Mouse (Mus musculus) CH12.LX (cell line): ENCODE measurements at regions not wholly inside any gene's neighbourhood (a gene's known extent, or its start where the extent isn't known, plus 50 kb on each side); places are given as distances from the start of the nearest gene placed in this dataset.

ENCODE experiments used
- CTCF ChIP-seq, 2 experiments: IDR thresholded peaks in 1 of 2; conservative IDR thresholded peaks in 1 of 2; 2 replicates each; pipeline ENCODE4 v1.5.1; 2011 to 2012; ENCODE audit warnings: low read depth in 2 of 2, low read length in 2 of 2, improper control_type of control experiment in 1 of 2, inconsistent platforms in 1 of 2, mild to moderate bottlenecking in 1 of 2, moderate library complexity in 1 of 2
- EP300 ChIP-seq: IDR thresholded peaks from 2 replicates; pipeline ENCODE4 v1.6.1; 2011; ENCODE audit warnings: low read length, improper control_type of control experiment
- MAX ChIP-seq: IDR thresholded peaks from 2 replicates; pipeline ENCODE4 v1.6.1; 2011; ENCODE audit warnings: low read length, improper control_type of control experiment
- POLR2A ChIP-seq: IDR thresholded peaks from 2 replicates; pipeline ENCODE4 v1.6.1; 2011; ENCODE audit warnings: low read depth, mild to moderate bottlenecking, improper control_type of control experiment, low read length
- SIN3A ChIP-seq: IDR thresholded peaks from 2 replicates; pipeline ENCODE4 v1.6.1; 2012; ENCODE audit warnings: low read length, improper control_type of control experiment, inconsistent platforms
- TBP ChIP-seq: conservative IDR thresholded peaks from 2 replicates; pipeline ENCODE4 v1.6.1; 2011; ENCODE audit warnings: low read depth, low read length, improper control_type of control experiment

DNA sequence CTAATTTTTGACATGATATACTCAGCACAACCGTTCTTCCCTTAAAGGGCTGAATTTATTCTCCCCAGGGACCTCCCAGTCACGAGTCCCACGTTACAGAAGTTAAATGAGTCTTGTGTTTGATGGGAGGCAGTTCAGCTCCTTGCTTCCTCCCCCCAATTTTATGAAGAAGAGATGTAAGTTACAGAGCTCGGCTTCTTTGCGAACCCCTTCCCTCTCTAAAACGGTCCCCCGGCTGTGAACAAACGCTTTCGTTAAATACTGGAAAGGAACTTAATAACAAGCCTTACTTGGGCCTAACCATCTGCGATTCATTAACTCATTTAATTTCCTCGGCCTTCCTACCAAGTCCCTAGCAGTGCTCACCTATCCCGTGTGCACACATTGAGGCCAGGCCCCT is 84.9 kb upstream of the A530016L24Rik start:
- TF ChIP-seq MAX, result no peak
- TF ChIP-seq TBP, result no peak
- no peak for TF ChIP-seq EP300
- no peak for TF ChIP-seq SIN3A
- no peak for TF ChIP-seq CTCF (conservative IDR thresholded peaks at IDR 0.05 in 1 of 2, IDR thresholded peaks at IDR 0.05 in 1 of 2; ENCODE audit: low read depth in 2 of 2, low read length in 2 of 2)
- TF ChIP-seq POLR2A, result no peak
